Mouse (Mus musculus) bone marrow, adult 2 months (tissue): ENCODE measurements around the gene Cdc14b. TPM values are rescaled to one million over a fixed set of nuclear protein-coding genes. Genes with fewer than 3 reads are reported as not detected.

Experiments used
- H3K27ac ChIP-seq: fragments of 200-500 bp; 2 replicates; pipeline ENCODE4 v1.5.1; 2012; ENCODE audit warnings: low read depth, mild to moderate bottlenecking, control low read depth, inconsistent platforms, low read length; ENCODE audit not compliant: control insufficient read depth, poor library complexity, insufficient read depth
- H3K4me1 ChIP-seq: fragments of 200-500 bp; 2 replicates; pipeline ENCODE4 v1.6.1; 2011; ENCODE audit warnings: low read length; ENCODE audit not compliant: control insufficient read depth, insufficient read depth
- H3K4me3 ChIP-seq: fragments of 200-500 bp; replicated peaks from 2 replicates; pipeline ENCODE3; 2011; ENCODE audit warnings: mild to moderate bottlenecking, low read depth, low read length, control low read depth; ENCODE audit not compliant: control insufficient read depth
- CTCF ChIP-seq: fragments of 200-500 bp; IDR thresholded peaks from 2 replicates; pipeline ENCODE4 v1.5.1; 2011; ENCODE audit warnings: low read length, control low read depth; ENCODE audit not compliant: control insufficient read depth, insufficient read depth
- POLR2A ChIP-seq: fragments of 200-500 bp; IDR thresholded peaks from 2 replicates; pipeline ENCODE4 v1.6.1; 2011; ENCODE audit warnings: low read depth, mild to moderate bottlenecking, control low read depth, low read length, borderline replicate concordance; ENCODE audit not compliant: control insufficient read depth
- WGBS: fragments of 180-500 bp; shearing (Covaris S2); methylation state at CpG from one replicate; pipeline ENCODE4 v1.1.7; 2018; 5-methylcytosine and 5-hydroxymethylcytosine counted together
- polyA plus RNA-seq: library from polyadenylated mRNA; stranded (reverse); fragments of >200 nt; gene quantifications from 2 replicates; pipeline ENCODE4 v1.2.4, GENCODE M21; 2011; ENCODE audit warnings: low replicate concordance; ENCODE audit not compliant: missing spikeins, insufficient read depth, insufficient read length

Cdc14b gene
- polyA plus RNA-seq, 1 experiment, result 0.42 TPM

DNA sequence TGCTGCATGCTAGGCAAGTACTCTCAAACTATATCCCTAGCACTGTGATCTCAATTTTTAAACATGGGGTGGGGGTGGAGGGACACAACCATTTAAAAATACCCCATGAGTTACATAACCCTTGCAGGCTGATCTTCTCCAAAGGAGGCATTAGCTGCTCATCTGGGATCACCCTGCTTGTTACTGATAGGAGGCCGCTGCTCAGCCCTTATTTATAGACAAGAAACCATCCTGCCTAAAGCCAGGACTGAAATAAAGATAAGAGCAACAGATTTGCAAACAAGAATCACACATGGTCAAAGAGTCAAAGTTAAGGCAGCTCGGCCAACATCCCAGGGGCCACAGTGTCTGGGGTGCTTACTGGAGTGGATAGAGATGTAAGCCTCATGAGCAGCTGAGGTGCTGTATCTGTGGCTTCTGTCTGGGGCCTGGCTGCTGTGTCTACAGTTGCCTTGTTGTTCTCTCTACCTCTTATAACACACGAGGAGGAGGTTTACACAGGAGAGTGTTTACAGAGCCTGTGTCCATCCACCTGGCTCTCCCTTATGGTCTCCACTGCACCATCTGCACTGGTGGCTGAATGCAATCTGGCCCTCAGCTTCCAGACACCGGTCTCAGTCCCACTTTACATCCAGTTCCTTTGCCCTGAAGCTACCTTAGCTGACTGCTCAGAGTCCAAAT lies 38.0 kb downstream of the Cdc14b start:
- no peaks in the 10 kb centered on the region; the same call in 1 of the 2 replicates for H3K4me1 ChIP-seq
- H3K4me3 ChIP-seq, result no peak overlapping the region
- 68% methylated on average over 4 of the region's 4 CpGs for WGBS
- H3K27ac ChIP-seq, result no peak overlapping the region
- TF ChIP-seq POLR2A (no peak), CTCF (no peak)

DNA sequence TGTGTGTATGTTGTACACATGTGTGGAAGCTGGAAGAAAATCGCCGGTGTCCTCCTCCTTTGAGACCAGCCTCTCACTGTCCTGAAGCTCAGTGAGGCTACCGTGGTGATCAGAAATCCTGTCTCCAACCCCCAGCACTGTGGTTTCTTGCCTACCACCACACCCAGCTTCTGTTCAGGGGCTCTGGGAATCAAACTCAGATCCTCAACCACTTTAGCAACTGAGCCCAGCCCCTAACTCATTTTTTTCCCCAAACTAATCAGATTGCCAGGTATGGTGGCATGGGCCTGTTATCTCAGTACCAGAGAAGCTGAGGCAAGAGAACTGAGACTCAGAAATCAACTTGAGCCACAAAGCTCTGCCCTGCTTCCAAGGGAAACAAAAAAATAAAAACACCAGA lies 39.3 kb downstream of the Cdc14b start:
- Histone ChIP-seq H3K4me3 (no peak overlapping the region), H3K4me1 (no peaks in the 10 kb centered on the region), H3K27ac (no peak overlapping the region)
- whole genome bisulfite sequencing, result 67% methylated on average over 3 of the region's 3 CpGs
- no peak for TF ChIP-seq POLR2A
- TF ChIP-seq CTCF, result no peak

DNA sequence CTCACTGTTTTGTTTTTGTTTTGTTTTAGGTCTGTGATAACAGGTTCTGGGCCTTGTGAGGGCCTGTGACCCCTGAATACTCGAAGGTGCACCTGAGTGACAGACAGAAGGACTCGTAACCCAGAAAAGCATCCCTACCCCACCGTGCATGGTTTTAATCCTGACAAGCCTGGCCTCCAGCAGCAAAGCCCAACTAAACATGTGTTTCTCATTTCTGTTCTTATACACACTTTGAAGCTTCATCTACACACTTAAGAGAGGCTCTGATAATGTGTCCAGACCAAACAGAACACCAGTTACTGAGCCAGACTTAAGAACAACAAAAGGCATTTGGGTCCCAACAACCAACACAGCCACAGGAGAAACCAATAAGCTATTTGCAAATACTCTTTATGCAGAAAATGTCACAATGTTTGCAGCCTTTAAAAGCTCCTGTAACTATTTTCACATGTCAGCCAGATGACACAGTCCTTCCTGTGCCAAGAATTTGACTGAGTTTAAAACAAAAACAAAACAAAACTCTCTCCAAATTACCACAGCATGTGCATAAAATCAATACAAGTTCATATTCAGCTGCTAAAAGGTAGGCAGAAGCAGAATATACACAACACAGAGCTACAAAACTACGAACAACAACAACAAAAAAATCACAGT lies 39.9 kb downstream of the Cdc14b start:
- no peak for TF ChIP-seq CTCF
- no peaks in the 10 kb centered on the region for H3K4me1 ChIP-seq
- no peak overlapping the region for H3K4me3 ChIP-seq
- H3K27ac ChIP-seq, result no peak overlapping the region
- 71% methylated on average over 4 of the region's 4 CpGs for WGBS

DNA sequence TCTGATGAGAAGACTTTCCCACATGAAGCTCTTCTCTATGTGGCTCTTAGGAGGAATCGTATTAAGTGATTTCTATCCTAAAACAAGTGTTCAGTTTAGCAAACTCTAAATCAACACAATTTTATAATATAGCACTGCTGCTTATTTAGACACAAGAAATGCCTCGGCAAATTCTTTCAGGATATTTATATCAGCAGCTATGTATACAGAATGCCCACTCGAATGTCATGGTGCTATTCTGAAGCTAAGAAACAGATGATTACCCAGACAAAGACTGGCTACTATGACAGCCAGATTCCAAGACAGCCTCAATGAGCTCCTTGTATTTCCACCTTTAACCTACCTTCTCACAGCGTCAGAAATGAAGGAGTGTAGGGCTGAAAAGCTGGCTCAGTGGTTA lies 42.0 kb downstream of the Cdc14b start:
- Histone ChIP-seq H3K4me3 (no peak overlapping the region), H3K4me1 (no peaks in the 10 kb centered on the region), H3K27ac (no peak overlapping the region)
- TF ChIP-seq CTCF, result no peak
- TF ChIP-seq POLR2A, result no peak
- WGBS, result 79% methylated on average over 4 of the region's 4 CpGs

DNA sequence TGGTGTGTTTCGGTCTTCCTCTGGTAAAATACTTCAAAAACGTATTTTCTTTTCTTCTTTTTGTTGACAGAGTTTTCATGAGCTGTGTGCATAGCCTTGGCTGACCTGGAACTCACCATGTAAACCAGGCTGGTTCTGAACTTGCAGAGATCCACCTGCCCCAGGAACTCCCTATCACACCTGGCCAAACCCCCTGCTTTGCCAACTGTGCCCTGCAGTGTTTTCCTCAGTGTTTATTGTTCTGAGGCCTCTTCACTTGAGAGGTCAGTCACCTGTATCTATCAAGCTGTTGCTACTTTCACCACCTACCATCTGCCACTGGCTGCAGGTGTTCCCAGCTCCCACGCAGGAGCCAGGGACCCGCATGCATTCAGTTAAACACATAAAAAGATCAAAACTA lies 48.4 kb downstream of the Cdc14b start:
- H3K4me3 ChIP-seq, result no peak overlapping the region
- no peak overlapping the region for H3K27ac ChIP-seq
- no peak for TF ChIP-seq CTCF
- TF ChIP-seq POLR2A, result no peak
- H3K4me1 ChIP-seq, result no peaks in the 10 kb centered on the region
- 80% methylated on average over 4 of the region's 4 CpGs for WGBS

DNA sequence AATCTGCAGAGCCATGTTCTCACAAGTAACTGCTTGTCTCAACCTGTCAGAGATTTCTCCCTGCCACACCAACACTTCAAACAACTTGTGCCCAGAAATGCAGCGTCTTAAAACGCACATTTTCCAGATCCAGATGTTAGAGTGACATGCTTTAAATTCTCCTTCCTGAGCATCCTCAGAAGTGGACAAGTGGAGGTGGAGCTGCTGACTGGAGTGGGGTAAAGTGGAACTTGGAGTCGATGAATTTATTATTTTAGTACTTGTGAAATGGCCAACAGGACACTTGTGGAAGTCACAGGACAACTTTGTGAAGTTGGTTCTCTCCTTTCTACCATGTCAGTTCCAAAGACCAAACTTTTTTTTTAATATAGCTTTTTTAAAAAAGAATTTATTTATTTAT lies 49.4 kb downstream of the Cdc14b start:
- TF ChIP-seq POLR2A, result no peak
- no peak for TF ChIP-seq CTCF
- H3K27ac ChIP-seq, result no peak overlapping the region
- no peaks in the 10 kb centered on the region for H3K4me1 ChIP-seq
- H3K4me3 ChIP-seq, result no peak overlapping the region
- 85% methylated on average over 3 of the region's 3 CpGs for WGBS

DNA sequence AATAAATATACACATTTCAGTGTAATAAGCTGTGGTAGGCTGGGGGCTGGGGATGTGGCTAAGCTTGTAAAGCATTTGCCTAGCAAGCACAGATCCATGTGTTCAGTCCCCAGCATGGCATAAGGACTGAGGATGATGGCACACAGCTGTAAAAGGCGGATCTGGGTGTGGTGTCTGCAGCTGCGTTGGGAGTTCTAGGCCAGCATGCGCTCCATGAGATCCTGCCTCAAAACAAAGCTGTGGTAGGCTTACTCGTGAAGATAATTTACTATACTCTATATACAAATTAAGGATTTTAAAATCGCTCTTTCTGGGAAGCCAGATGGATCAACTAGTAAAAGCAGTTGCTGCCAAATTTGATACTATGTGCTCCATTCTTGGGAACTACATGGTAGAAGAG lies 60.2 kb downstream of the Cdc14b start:
- no peaks in the 10 kb centered on the region for H3K4me1 ChIP-seq
- 86% methylated on average over 5 of the region's 5 CpGs for WGBS
- H3K4me3 ChIP-seq, result no peak overlapping the region
- TF ChIP-seq POLR2A (no peak), CTCF (no peak)
- H3K27ac ChIP-seq, result no peak overlapping the region

DNA sequence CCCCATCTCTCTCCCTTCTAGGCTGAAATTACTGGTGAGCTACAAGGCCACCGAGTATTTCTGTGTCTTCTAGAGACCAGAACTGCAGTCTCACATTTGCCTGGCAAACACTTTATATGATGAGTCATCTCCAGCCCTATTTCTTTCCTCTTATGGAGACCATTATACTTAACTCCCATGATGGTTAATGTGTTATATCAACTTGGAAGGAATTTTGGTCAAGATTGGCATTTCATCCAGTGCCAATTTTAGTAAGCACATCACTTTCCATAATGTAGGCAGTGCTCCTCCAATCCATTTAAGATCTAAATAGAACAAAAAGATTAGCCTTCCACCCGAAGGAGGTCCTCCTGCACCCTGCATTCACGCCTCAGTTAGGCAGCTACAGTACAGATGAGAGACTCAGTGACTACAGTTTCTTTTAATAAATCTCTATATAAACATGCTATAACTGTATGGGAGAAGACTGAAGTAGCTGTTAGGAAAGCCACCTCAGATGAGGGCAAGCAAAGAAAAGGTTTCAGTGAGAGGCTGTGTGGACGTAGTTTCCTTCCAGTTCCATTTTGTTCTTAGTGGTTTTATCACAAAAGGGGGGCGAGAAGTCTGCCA lies 63.0 kb downstream of the Cdc14b start:
- Histone ChIP-seq H3K27ac (no peak overlapping the region), H3K4me3 (no peak overlapping the region), H3K4me1 (no peaks in the 10 kb centered on the region)
- TF ChIP-seq CTCF (no peak), POLR2A (no peak)
- WGBS, result 67% methylated on average over 5 of the region's 5 CpGs
